Mouse (Mus musculus): ENCODE measurements around the gene Ptma. TPM values are rescaled to one million over a fixed set of nuclear protein-coding genes. Genes with fewer than 3 reads are reported as not detected.
"Not testable (repeated sequence)": the region's sequence is repeated elsewhere in the genome, so short reads cannot be mapped to it uniquely, and the experiment has no call there.

The Ptma gene
- 380 and 511 TPM in 2 replicates for polyA plus RNA-seq (2012; rRNA removed)

DNA sequence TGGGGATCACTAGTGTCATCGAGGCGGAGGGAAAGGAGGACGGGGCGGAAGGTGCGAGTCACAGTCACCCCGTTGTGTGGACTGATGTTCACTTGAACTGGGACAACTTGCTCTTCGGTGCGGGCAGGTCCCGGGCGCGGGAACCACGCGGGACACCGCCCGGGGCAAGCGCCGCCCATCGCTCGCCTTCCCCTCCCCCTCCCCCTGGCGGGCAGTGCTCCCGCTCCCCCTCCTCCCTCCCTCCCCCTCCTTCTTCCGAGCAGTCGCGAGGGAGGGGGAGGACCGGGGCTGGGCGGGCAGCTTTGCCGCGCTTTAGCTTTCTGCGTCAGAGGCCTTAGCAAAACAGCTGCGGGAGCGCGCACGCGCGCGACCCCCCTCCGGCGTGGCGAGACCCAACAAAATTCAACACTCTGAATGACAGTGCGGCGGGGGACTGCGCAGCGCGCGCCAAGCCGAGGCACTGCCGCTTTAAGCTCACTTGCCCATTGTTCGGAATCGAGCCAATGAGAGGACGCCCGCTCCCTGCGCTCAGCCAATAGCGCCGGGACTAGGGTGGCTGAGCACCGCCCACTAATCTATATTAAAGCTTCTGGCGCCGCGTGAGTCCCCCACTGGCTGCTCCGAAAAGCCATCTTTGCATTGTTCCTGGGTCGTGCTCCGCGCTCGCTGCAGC lies at the start of gene Ptma:
Gene Ptma (plus strand): TSS at position 611 of the 673 bp plus-strand sequence.
- peak; percentile 77 for DNase-seq (ENCODE audit: low read depth)

DNA sequence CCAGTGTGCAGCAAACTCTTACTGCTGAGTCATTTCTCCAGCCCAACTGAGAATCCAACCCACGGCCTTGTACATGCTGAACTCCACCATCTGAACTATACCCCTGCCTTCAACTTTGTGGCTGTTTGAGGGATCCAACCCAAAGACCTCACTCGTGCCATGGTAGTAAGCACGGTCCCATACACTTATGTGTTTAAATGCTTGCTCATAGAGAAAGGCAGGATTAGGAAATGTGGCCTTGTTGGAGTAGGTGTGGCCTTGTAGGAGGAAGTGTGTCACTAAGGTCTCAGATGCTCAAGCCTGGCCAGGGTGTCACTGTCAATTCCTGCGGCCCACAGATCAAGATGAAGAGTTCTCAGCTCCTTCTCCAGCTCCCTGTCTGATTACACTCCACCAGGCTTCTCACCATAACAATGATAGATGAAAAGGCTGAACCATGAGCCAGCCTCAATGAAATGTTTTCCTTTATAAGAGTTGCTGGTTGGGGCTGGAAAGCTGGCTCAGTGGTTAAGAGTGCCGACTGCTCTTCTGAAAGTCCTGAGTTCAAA lies 48.7 kb upstream of the Ptma start:
- DNase-seq (ENCODE audit: low read depth): no peak

DNA sequence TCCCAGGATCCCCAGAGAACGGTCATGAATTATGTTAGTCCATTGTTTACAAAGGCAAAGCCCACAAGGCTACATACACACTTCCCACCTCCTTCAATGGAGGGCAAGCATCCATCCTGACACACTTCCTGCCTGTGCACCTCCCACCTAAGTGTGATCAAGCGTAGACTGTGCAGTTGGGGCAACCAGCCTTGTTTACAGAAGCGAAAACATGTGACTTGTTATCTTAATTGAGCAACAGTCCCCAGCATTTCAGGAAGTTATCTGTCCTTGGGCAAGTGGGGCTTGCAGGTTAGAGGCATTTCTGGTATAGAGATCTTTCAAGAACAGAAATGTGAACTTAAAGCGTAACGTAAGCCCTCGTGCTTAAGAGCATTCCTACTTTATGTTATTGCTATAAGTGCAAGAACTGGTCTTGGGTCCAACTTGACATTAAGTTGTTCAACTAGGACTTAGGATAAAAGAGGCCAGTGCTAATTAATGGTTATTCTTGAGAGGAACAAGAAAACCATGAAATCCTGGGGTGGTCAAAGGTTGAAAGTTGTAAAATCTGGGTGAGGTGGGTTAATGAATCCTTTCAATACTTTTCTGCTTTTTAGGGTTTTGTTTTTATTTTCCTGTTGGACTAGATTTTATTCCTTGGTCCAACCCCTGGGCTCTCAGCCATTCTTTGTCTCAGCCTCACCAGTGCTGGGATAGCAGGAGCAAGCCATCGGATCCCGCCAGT lies 47.3 kb upstream of the Ptma start:
- no peak for DNase-seq (ENCODE audit: low read depth)

DNA sequence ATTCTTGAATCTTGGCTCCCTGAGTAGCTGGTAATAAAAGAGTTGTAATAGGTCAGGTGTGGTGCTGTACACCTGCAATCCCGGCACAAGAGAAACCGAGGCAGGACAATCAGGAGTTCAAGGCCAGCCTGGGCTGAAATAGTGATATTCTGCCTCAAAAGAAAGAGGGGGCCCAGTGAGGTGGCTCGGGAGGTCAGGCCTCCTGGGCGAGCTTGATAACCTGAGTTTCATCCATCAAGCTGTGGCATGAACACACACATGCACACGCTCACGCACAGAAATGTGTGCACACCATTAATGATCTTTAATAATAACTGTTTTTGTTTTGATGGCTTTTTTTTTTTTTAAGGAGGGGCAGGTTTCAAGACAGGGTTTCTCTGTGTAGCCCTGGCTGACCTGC lies 46.2 kb upstream of the Ptma start:
- no peak for DNase-seq (ENCODE audit: low read depth)

DNA sequence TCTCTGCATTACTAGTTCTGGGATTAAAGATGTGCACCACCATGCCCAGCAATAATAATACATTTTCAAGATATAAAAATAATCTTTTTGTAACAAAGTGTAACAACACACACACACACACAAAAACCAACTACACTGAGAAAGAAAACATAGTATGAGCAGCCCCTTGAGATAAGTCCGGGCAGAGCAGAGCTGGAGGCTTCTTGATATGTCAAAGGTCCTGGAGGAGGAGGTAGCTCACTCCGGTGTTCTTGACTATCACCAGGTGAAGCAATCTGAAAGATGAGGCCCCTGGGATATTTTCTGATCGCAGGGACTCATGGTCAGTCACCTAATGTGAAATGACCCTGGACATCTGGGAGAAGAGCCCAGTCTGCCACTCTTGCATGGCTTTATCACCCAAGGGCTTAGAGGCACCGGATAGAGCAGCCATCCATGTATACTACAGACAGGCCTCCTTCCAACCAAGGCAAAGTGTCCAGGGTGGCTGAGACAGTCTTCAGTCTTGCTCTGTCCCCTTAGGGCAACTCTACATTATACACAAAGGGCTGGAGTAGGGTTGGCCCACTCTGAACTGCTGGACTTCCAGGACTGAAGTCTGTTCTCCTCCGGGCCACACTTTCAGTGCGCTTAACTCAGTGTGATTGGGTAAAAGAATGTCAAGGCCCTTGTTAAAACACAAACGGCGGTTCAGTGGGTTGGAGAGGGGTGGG lies 45.6 kb upstream of the Ptma start:
- DNase-seq (ENCODE audit: low read depth): peak; percentile 59

DNA sequence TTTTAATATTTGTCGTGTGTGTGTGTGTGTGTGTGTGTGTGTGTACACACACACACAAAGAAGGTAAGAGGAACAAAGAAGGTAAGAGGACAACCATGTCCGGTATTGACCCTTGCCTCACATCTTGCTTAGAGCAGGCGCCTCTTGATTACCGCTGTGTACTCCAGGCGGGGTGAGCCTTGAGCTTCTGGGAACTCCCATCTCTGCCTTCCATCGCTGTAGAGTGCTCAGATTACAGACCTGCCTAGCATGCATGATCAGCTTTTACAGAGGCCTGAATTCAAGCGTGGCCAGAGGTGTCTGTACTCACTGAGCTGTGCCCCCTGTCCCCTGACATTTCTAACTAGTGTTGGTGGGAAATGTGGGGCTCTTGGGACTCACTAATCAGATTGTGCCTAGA lies 45.1 kb upstream of the Ptma start:
- no peak for DNase-seq (ENCODE audit: low read depth)

DNA sequence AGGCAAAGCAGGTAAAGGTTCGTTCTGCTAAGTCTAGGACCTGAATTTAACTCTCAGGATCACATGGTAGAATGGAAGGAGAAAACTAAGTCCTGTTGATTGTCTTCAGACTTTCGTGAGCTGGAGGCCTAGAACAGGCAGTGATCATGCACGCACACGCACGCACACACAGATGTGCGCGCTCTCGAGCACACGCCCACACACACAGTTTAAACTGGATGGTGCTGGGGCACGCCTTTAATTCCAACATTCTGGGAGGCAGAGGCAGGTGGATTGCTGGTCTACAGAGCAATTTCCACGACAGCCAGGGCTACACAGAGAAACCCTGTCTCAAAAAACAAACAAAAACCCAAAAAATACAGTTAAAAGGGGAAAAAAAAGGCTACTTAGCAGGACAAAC lies 44.2 kb upstream of the Ptma start:
- peak; percentile 60 for DNase-seq (ENCODE audit: low read depth)

DNA sequence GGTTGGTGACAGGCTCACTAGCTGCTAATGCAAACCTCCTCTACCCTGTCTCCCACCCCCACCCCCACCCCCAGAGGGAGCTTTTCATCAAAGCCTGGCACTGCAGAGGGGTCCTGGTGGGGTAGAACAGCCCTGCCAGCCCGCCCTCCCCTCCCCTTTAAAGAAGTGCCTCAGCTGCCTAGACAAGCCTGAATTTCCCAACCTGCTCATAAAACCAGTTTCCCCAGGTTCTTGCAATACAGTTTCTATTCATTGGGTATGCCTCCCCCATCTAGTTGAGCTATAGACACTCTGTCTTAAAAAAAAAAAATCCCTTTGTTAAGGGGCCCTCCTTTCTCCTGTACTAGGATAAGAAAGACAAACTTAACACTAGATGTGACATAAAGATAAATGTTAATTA lies 43.8 kb upstream of the Ptma start:
- peak; percentile 94 for DNase-seq (ENCODE audit: low read depth)

DNA sequence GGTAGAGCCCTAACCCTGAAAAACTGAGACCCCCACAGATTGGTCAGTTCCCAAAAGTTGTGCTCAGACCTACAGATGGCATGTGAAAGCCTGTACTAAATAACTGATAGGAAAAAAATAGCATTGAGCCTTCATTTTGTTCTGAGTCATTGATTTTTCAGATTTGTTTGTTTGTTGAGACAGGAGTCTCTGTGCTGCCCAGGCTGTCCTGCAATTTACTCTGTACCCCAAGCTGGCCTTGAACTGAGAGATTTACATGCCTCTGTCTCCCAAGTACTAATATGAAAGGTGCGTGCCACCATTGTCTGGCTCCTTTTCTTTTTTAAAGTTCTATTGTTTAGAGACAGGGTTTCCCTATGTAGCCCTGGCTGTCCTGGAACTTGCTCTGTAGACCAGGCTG lies 41.2 kb upstream of the Ptma start:
- DNase-seq (ENCODE audit: low read depth): no peak

DNA sequence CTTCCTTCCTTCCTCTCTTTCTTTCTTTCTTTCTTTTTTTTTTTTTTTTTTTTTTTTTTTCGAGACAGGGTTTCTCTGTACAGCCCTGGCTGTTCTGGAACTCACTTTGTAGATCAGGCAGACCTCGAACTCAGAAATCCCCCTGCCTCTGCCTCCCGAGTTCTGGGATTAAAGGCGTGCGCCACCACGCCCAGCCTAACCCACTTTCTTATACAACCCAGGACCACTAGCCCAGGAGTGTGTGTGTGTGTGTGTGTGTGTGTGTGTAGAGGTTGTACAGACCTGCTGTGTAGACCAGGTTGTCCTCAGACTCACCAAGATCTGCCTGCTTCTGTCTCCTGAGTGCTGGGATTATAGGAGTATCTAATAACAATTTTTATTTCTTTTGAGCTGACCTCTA lies 40.7 kb upstream of the Ptma start:
- not testable (repeated sequence) for DNase-seq (ENCODE audit: low read depth)

DNA sequence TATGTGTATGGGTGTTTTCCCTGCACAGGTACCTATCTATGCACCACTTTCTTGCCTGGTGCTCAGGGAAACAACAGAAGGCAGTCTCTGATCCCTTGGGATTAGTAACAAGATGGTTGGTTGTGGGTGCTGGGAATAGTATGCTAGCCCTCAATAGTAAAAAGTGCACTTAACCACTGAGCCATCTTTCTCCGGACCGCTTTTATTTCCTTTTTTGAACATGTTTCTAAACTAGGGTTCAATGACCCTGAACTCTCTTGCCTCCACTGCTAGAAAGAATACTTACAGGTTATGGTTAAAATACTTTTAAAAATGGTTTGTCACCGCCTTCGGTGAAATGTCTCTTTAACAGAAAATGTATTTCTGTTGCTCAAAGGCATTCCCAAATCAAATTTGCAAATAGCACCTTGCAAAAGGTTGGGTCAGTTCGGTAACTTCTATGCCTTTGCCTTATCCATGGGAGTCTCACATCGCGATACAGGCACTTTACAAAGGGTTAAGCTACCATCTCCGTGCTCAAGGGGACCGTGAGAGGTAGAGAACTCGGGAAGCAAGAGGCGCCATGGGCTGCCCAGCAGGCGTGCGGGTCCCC lies 39.7 kb upstream of the Ptma start:
- no peak for DNase-seq (ENCODE audit: low read depth)

DNA sequence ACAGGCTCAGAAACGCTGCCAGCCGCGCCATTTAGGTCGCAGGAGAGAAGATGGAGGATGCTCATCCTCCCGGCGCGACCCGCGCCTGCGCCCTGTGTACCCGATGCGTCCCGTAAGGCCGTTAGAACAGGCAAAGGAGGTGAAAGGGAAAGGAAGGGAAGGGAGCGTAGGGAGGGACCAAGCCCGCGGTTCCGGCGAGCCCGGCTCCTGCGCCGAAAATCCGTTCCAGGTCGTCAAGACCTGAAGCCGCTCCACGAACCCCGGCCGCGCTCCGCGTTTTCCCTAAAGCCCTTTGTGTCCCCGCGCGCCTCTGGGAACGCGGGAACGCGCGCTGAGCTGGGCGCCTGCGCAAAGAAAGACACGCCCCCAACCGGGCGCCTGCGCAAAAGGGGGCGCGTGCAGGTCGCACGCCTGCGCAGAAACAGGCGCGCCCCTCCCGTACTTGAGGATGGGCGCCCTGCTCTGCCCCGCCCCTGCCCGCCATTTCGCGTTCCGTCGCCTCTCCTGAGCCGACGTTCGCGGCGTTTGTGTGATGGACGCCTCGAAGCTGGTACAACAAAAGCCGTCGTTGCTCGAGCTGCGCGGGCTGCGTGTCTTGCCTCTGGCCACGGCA lies 39.1 kb upstream of the Ptma start:
- DNase-seq (ENCODE audit: low read depth): peak; percentile 77

DNA sequence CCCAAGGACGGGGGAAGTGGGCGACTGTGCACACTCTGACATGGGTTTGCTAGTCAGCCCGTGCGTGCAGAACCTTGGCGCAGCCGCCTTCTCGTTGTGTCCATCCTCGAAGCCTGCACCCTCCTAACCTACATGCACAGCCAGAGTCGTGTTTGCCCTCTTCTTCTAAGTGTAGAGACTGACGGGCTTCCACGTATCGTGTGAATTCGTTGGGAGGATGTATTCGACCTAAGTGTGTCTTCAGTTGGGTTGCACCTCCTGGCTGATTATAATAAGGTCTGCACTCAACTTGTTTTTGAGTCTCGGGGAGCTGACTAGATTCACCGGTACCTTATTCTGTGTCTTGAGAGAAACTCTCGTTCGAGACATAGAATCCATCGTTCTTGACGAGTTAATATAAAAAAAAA lies 38.6 kb upstream of the Ptma start:
- no peak for DNase-seq (ENCODE audit: low read depth)

DNA sequence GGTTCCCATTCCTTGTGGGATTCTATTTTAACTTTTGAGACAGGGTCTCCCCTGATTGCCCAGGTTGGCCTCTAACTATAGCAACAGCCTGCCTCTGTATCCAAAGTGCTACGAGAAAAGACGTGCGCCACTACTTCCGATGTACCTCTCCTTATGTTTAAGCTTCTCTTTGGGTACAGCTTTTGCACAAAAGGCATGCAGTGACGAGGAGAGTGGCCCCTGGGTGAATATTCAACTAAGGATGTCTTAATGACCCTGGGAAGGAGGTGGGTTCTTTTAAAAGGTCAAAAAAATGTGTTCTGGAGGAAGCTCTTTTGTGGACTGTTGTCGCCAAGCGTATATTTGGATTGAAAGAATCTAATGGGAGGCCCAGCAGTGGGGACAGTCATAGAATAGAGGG lies 38.2 kb upstream of the Ptma start:
- no peak for DNase-seq (ENCODE audit: low read depth)

DNA sequence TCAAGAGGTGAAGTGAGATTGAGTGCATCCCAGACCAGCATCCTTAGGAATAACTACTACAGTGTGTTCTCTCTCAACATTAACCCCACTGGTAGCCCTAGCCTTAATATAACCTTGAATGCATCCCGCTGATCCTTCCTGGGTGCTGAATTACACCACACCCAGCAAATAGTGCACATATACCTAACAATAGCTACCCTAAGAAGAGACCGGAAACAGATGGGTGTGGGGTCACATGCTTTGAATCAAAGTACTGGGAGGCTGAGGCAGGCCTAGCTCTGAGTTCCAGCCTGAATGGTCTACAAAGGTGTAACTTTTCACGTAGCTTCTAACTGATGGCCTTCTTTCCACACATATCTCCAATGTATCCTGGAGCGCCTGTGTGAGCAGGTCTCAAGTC lies 37.8 kb upstream of the Ptma start:
- no peak for DNase-seq (ENCODE audit: low read depth)

DNA sequence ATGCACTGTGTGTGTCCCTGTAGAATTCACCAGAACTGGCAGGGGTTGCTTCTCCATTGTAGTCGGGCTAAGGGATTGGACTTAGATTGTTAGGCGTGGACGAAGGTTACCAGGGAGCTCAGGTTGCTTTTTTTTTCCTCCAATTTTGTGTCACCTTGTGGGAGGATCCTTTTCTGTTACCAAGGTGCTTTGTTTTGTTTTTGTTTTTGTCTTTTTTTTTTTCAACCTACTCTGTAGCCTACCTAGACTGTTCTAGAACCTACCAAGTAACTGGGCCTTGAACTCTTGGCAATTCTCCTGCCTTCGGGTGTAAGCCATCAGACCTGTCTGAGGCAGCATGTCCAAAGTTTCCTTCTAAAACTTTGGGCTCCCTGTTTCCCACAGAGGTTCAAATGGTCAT lies 36.6 kb upstream of the Ptma start:
- DNase-seq (ENCODE audit: low read depth): no peak

DNA sequence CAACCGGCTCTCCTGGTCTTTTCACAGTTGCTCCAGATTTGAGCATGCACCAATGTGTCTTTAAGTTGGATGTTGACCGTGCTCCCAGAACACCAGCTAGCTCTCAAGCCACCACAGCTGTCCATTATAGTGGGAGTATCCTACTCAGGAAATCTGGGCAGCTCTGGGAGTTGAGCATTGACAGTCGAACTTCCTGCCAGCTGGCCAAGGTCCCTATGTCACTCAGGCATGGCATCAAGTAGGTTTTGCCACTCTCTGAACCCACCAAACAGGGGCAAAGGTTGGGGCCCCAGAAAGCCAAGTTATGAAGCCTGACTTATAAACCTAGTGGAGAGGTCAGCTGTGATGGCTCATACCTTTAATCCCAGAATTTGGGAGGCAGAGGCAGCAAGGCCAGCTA lies 35.8 kb upstream of the Ptma start:
- no peak for DNase-seq (ENCODE audit: low read depth)

DNA sequence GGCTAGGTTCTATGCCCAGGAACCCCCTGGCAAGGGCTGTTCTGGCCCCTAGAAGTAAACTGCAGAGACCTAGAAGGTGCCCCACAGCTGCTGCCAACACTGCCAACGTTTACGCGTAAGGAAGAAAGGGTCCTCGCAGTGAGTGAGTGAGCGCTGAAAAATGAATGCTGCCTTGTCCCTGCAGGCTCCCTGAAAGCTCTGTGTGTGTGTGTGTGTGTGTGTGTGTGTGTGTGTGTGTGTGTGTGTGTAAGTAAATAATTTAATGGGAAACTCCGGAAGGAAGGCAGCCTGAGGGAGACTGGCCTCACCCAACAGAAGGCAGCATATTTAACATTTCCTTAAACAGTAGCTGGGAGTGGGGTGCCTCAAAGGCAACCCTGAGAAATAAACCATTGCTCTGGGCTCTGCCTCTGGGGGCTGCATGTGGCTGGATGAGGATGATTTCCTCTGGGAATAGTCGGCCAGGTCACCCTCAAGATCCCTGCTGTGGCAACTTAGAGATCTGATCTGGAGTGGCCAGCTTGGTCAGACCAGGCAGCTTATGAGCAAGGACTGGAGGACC lies 34.9 kb upstream of the Ptma start:
- no peak for DNase-seq (ENCODE audit: low read depth)

DNA sequence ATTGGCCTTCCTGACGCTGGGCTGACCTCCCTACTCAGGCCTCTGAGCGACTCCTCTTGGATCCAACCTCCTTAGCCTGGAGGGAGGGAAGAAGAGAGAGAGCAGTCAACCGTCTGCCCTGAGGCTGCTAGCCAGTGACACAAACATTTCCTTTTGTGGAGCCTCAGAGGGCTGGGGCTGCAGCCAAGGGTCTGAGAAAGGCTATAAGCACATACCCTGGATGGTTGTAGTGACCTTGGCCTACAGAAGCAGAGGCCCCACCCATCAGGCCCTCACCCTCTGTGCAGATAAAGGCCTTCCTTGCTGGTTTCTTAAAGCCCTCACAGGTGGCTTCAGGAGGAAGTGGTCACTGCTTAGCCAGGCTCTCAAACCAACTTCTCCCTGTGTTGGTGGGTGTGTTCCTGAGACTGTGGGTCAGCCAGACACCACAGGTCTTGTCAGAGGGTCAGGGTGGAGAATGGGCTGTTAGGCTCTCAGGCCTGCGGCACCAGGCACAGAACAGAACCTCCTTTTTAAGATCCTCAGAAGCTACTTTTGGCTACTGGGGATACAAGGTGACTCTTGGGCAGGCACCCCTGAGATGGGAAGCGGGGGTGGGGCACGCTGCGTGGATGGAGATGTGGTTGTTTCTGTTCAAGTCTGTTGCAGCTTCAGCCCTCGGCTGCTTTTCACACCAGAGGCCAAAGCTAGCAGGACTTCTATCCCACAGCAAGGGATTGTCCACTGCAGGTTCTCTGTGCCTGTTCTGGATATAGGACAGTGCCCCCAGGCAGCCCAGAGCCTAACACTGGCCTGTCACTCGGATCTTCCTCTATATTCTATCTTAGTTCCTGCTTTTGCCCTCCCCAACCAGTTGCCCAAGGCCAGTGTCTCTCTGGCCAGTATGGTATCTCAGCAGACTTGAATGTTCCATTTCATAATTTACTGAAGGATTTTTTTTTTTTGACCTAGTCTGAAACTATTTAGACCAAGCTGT lies 34.1 kb upstream of the Ptma start:
- DNase-seq (ENCODE audit: low read depth): no peak

DNA sequence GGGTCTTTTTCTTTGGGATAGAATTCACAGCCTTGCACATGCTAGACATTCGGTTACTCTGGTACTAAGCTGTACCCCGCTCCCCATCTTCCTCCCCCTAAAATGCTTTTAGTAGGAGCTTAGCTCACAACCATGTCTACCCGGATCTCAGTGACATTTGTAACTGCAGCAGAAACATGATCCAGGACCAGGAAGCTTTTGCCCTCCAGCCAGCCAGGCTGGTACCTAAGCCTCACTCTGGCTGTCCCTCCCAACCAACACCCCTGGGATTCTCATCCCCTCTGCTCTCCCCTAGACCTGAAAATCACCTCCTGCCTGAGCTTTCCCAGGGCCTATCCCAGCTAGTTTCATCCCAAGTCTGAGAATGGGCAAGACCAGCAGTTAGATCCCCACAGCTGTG lies 32.7 kb upstream of the Ptma start:
- no peak for DNase-seq (ENCODE audit: low read depth)

All from gonadal fat pad, adult 2 months (tissue).